Mouse (Mus musculus) 3134 (cell line): ENCODE measurements around the gene Tgif1.
A peak's percentile ranks its signal among the peaks of the same experiment; 100 is the strongest.

Experiments used
- DNase-seq: peaks from one replicate; pipeline ENCODE4 v3.0.0-alpha.2; 2011; ENCODE audit warnings: low spot score; ENCODE audit not compliant: insufficient read length; ENCODE audit errors: extremely low read depth

Gene Tgif1

DNA sequence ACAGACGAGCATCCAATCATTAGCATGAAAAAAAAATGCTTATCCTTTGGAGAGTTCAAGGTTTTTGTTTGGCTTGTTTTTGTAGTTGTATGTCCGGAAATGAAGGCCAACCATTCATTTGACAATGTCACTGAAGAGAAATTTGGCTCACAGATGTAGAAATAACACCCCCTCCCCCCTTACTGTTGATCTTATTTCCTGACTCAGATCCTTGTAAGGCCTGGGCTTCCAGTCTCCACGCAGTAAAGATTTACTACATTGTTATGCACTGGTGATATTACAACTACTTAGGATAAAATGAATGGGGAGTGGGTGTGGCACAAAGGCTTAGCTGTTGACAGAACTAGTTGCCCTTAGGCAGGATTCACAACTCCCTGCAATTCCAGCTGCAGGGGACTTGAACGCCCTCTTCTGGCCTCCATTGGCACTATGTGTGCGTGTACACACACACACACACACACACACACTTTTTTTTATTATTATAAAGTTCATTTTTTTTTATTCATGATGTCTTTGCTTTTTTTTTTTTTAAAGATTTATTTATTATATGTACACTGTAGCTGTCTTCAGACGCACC lies 13.3 kb upstream of the Tgif1 start:
- no peak for DNase-seq

DNA sequence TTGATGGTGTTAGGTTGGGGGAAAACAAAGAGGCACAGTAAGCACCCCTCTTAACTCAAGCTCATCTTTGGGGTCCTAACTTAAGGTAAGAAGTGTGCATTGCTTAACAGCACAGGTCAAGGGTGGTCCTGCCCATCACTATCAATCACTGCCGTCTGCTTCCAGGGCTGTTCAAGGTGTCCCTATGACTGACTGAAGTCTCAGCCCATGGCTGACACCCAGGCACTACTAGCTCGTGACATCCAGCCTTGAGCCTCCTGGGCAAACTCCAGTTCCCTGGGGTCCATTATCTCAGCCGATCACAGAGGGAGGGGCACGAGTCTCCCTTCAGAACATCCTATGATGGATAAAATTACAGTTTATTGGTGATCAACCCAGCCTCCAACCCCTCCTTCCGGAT lies 12.7 kb upstream of the Tgif1 start:
- DNase-seq, result no peak

DNA sequence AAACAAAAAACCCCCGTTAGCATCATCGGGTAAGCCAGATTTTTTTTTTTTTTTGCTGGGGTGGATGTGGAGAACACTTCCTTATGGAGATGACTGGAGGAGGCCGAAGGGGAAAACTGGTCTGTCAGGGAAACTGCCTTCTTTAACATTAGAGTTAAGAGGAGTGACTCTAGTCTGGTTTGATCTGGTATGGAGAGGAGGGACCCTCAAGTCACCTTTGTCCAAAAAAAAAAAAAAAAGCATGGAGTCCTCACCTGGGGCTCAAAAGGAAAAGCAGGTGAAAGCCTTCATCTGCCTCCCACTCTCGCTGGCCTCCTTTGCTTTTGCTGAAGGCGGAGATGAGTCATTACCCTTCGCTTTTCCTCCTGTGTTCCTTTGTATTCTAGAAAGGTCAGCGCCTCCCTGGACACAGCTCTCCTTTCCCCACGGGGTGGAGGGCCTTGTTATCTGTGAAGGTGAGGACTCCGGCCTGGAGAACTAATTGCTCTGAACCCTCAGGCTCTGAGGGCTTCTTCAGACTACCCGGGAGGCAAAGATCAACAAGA lies 11.8 kb upstream of the Tgif1 start:
- DNase-seq, result no peak

DNA sequence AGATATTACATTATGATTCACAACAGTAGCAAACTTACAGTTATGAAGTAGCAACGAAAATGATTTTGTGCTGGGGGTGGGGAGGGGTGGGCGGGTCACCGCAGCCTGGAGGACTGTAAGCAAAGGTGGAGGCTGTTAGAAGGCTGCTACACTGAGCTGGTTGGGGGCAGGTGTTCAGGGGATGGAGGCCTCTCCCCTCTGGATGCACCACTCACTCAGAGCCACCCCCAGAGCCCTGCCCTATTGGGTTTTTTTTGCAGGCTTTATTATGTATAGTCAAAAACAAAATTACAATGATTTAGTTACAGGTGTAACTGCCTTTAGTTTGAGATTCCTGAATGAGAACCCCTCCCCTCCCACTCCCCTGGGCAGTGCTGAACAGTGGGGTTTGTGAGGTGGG lies 11.3 kb upstream of the Tgif1 start:
- no peak for DNase-seq

- no peak for DNase-seq
Observed at GRCm38 (mm10) chr17:70864117-70864516, 10.8 kb upstream of the Tgif1 start.

GRCm38 (mm10) chr17:70858814-70859213 lies 5.5 kb upstream of the Tgif1 start:
- no peak for DNase-seq

GRCm38 (mm10) chr17:70856871-70857415 lies 3.6 kb upstream of the Tgif1 start:
- no peak for DNase-seq

DNA sequence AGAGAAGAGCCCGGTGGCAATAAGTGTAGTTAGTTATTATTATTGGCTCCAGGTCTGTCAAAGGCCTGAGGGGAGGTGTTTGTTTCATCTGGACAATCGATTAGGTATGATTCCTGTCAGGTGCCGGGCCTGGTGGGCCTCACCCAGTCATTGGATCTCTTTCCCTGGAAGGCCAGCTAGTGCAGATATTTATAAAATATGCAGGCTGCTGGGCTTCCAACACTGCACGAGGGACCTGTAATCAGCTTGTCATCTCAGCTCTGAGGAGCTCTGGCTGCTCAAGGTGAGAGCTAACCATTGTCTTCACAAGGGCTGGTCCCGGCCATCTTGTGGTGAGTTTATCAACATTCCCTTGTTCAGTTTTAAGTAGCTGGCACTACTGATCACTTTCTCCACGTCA lies 675 bp upstream of the Tgif1 start:
- no peak for DNase-seq

DNA sequence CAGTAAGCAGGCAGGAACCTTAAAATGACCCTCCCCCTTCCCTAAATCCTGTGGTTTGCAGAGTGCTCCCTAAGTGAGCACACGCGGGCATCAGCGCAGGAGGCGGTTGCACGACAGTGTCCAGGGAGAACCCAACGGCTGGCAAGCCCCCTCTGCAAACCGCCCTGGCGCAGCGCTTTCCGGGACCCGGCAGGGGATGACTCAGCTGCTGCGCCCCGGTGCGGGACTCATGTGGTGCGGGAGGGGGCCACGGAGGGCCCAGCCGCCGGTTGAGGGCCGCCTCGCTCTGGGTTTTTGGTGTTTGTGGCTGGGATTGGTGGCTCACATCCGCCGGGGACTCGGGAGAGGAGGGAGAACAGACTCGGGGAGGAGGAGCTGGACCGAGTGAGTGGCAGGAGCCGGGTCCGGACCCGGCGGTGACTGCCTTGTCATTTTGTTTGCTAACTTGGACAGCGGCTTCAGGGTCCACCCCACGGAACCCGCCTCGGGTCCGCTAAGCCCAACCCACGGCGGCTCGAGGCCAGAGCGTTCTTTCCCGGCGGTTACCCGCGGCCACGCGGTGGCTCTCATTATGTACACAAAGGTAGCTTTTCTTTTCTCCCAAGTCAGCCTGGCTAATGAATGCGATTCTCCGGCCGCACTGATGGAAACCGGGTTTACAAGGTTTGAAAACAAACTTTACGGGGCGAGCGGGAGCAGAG lies 510 bp downstream of the Tgif1 start:
- peak; percentile 97 for DNase-seq

GRCm38 (mm10) chr17:70852011-70852685 lies 1.2 kb downstream of the Tgif1 start:
- no peak for DNase-seq

- peak; percentile 92 for DNase-seq
Observed at GRCm38 (mm10) chr17:70850996-70851991, 2.1 kb downstream of the Tgif1 start.

- DNase-seq, result peak; percentile 83
Observed at GRCm38 (mm10) chr17:70850233-70850995, 2.9 kb downstream of the Tgif1 start.

GRCm38 (mm10) chr17:70849399-70850232 lies 3.7 kb downstream of the Tgif1 start:
- peak; percentile 92 for DNase-seq

DNA sequence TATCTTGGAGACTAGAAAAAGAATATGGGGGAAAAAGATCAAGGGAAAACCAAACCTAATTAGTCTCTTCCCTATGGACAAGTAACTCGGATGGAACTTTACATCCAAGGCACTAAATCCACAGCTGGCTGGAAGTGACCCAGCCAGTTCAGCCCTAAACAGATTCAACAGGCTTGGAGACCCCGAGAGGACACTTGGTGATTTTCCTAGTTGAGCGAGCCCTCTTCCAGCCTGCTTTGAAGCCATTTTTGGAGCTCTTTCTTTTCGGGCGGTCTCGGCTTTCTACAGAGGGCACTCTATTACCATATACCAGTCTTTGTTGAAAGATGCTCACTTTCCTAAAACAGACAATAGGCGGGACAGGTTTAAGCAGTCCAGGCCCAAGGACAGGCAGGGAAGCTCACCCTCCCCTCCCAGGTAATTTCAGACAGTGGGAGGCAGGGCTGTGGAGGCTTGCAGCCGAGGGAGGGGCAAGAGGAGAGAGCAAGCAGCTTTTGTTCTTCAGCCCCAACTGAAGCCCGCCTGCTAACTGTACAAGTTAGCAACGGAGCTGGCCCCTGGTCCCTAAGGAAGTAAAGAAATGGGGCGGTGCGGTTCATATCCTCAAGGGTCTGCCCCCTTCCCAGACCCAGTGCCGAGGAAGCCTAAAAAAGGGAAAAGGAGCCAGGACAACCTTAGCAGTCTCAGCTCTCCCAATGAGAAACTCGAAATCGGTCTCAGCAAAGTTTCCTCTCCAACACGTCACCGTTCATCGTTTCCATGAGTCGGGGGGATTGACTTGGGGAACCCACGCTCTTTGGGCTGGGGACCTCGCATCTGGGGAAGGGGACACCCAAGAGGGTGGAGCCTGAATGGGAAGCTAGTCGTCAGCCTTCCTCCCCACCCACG lies 4.6 kb downstream of the Tgif1 start:
- DNase-seq, result peak; percentile 68

DNA sequence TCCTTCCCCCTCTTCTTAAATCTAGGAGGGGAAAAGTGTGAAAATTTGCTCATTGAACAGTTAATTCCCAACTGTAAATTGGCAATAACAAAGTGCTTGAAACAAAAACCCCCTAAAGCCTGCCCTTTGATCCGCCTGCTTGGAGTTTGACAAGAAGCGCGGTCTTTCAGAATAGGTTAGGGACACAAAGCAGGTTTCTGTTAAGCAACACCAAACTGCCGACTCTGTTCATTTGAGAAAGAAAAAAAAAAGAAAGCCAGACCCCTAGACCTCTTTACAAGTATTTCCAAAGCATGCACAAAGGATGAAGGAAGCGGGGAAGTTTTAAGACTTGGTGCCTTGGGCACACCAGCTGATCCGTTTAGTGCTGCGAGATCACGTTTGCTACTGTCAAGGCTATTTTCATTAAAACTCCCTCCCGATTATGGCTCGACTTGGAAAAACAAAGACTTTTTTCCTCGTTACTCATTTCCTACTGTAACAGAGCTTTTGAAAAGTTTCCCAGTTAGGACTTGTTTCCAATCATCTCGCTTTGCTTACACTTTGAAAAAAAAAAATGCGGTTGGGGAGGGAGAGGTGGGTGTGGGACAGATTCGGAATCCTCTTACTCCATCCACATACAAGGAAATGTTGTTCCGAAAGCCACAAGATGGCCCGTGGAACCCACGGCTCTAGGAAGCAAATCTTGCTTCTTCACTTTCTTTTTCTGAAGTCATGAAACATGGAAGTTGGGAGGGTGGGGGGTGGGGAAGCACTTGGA lies 5.4 kb downstream of the Tgif1 start:
- DNase-seq, result peak; percentile 61

GRCm38 (mm10) chr17:70847086-70847485 lies 6.3 kb downstream of the Tgif1 start:
- DNase-seq, result peak; percentile 50

- peak; percentile 50 for DNase-seq
Observed at GRCm38 (mm10) chr17:70846111-70846644, 7.2 kb downstream of the Tgif1 start.
